Mouse (Mus musculus): ENCODE measurements around the gene Srd5a1. TPM values are rescaled to one million over a fixed set of nuclear protein-coding genes. Genes with fewer than 3 reads are reported as not detected.

Gene Srd5a1
- polyA plus RNA-seq, 1 experiment from 2014 or later, result 52.8 TPM

Other genes starting within 250 kb of the Srd5a1 start
- 132 and 136 TPM in 2 replicates for gene Nsun2, start 77.7 kb downstream of the Srd5a1 start, polyA plus RNA-seq (2015; fragmentation: Nextera tagmentation; extraction: Ambion mirVana)
- gene Tent4a, start 76.8 kb downstream of the Srd5a1 start, polyA plus RNA-seq (2015; fragmentation: Nextera tagmentation; extraction: Ambion mirVana), result 4.9 and 6.2 TPM in 2 replicates
- 1.0 and 2.1 TPM in 2 replicates for gene Ube2ql1, start 128.4 kb upstream of the Srd5a1 start, polyA plus RNA-seq (2015; fragmentation: Nextera tagmentation; extraction: Ambion mirVana)
- gene Med10, start 191.0 kb upstream of the Srd5a1 start, polyA plus RNA-seq (2015; fragmentation: Nextera tagmentation; extraction: Ambion mirVana), result 123 and 130 TPM in 2 replicates

All from limb, embryonic 15.5 days (tissue).